Mouse (Mus musculus): ENCODE measurements around the gene Mrpl38. TPM values are rescaled to one million over a fixed set of nuclear protein-coding genes. Genes with fewer than 3 reads are reported as not detected.
"Not testable (repeated sequence)": the region's sequence is repeated elsewhere in the genome, so short reads cannot be mapped to it uniquely, and the experiment has no call there.

Mrpl38 gene
- polyA plus RNA-seq, 1 experiment from 2014 or later, result 98.0 TPM

DNA sequence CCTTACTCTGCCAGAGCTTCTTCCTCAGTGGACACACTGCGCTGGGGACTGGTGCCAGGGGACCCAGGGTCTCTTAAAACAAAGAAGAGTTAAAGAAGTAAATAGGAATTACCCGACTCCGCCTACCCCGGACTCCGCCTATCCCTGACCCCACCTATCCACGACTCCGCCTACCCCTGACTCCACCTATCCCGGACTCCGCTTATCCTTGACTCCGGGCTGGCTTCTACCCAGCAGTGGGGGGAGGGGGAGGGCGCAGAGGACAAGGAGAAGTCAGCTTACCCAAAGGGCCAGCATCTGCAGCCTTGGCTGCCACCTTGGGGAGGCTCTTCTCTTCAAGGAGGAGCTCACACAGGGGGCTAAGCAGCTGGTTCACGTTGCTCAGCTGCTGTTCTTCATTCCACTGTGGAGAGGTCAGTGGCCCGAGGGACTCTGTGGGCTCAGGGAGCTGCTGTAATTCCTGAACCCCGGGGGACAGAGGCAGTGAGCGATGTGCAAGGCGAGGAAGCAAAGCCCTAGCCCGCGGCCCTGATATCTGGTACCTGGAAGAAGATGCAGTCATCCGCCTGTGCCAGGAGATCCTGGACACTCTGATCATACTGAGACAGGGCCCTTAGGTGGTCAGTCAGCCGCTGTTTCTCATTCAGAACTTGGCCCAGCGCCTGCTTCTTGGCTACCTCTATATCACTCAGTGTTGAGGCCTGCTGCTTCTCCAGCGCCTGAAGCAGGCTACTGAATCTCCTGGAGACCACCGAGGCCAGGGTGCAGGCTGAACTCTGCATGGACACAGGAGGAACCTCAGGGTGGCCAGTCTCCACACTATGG is 11.3 kb downstream of the Mrpl38 start, which contains the start of gene Trim47:
TSS of gene Trim47 (minus strand) at position 55 of the 825 bp plus-strand sequence.
- ATAC-seq (replicated peaks; ENCODE audit: low FRiP score), result 0 out of 2 replicates have a peak, but pooled peaks have one; percentile 35

DNA sequence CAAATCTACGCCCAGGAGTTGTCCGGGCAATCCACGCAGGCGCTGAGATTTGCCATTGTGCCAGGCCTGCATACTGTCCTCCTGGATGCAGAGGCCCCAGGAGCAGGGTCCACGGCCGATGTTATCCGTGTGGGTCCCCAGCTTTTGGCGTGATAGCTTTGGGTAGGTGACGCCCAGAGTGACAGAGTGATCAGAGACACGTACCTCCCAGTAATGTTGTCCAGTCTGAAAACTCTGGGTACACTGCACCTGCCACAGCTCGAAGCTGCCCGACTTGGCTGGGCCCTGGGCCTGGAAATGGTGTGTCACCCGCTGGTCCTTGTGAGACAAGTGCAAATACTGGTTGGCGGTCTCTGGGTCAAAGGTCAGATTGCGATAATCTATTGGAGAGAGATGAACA is 12.4 kb downstream of the Mrpl38 start:
- Histone ChIP-seq H3K27me3 (ENCODE audit: control insufficient read depth, insufficient read depth, low read length) (no peaks in the 10 kb centered on the region), H3K9me3 (ENCODE audit: control insufficient read depth, low read length) (no peaks in the 10 kb centered on the region), H3K9ac (ENCODE audit: low read length) (no peak overlapping the region), H3K4me2 (ENCODE audit: low read depth, low read length, severe bottlenecking) (no peak overlapping the region), H3K27ac (ENCODE audit: low read depth, low read length) (no peak overlapping the region), H3K4me3 (ENCODE audit: low read depth, low read length) (no peak overlapping the region), H3K36me3 (ENCODE audit: control insufficient read depth, insufficient read depth, low read length) (no peaks in the 10 kb centered on the region), H3K4me1 (replicated peaks; ENCODE audit: control insufficient read depth, insufficient read depth, low read length) (peaks cover 3% of the 10 kb centered on the region; the same call in 1 of the 2 replicates)
- WGBS, result 96% methylated on average over 15 of the region's 15 CpGs
- no peak for DNase-seq (ENCODE audit: low spot score)
- ATAC-seq (replicated peaks; ENCODE audit: low FRiP score), result no peak

More for the DNA sequence above, 11.3 kb downstream of the Mrpl38 start, which contains the start of gene Trim47:
- DNase-seq (ENCODE audit: low spot score), result peak; percentile 79
- whole genome bisulfite sequencing, result 25% methylated on average over 23 of the region's 23 CpGs
- no peaks in the 10 kb centered on the region for H3K36me3 ChIP-seq (ENCODE audit: control insufficient read depth, insufficient read depth, low read length)
- no peaks in the 10 kb centered on the region for H3K27me3 ChIP-seq (ENCODE audit: control insufficient read depth, insufficient read depth, low read length)
- H3K27ac ChIP-seq (ENCODE audit: low read depth, low read length), result no peak within 1 kb of the TSS
- H3K9me3 ChIP-seq (ENCODE audit: control insufficient read depth, low read length), result no peaks in the 10 kb centered on the region
- H3K4me2 ChIP-seq (ENCODE audit: low read depth, low read length, severe bottlenecking), result peak within 1 kb of the TSS; percentile 19; the same call in 1 of the 2 replicates
- no peak within 1 kb of the TSS for H3K4me3 ChIP-seq (ENCODE audit: low read depth, low read length)
- H3K4me1 ChIP-seq (replicated peaks; ENCODE audit: control insufficient read depth, insufficient read depth, low read length), result peaks cover 3% of the 10 kb centered on the region; the same call in 1 of the 2 replicates
- H3K9ac ChIP-seq (ENCODE audit: low read length), result peak within 1 kb of the TSS; percentile 20; the same call in 1 of the 2 replicates

DNA sequence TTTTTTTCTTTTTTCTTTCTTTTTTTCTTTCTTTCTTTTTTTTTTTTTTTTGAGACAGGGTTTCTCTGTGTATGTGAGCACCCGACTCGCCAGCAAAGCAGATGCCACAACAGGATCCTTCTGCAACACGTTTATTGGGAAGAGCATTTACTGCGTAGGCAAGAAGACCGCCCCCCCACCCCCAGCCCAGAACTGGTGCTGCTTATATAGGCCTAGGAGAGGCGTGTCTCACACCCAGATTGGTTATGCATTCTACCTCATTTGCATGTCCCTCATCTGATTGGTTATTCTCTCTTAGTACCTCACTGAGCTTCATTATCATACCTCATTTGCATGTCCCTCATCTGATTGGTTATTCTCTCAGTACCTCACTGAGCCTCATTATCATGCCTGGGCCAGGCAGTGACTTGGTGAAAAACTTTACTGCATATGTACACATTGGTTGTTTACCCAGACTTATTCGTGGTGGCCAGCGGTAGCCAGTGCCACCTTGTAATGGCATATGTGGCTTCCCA is 16.9 kb downstream of the Mrpl38 start:
- not testable (repeated sequence) for H3K27me3 ChIP-seq (ENCODE audit: control insufficient read depth, insufficient read depth, low read length); DNase-seq (ENCODE audit: low spot score); H3K27ac ChIP-seq (ENCODE audit: low read depth, low read length); H3K4me2 ChIP-seq (ENCODE audit: low read depth, low read length, severe bottlenecking); H3K9me3 ChIP-seq (ENCODE audit: control insufficient read depth, low read length); H3K4me1 ChIP-seq (replicated peaks; ENCODE audit: control insufficient read depth, insufficient read depth, low read length); H3K36me3 ChIP-seq (ENCODE audit: control insufficient read depth, insufficient read depth, low read length); H3K9ac ChIP-seq (ENCODE audit: low read length); H3K4me3 ChIP-seq (ENCODE audit: low read depth, low read length); ATAC-seq (replicated peaks; ENCODE audit: low FRiP score)
- WGBS, result 90% methylated on average over 8 of the region's 8 CpGs

DNA sequence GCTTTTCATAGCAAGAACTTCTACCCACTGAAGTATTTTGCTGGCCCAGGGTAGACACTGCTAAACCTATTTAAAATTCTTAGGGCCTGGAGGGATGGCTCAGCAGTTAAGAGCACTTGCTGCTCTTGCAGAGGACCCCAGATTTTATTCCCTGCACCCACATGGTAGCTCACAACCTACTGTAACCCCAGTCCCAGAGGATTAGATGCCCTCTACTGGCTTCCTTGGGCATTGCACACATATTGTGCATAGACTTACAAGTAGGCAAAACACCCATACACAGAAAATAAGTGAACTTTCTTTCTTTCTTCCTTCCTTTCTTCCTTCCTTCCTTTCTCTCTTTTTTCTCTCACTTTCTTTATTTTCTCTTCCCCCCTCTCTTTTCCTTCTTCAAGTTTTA is 20.8 kb downstream of the Mrpl38 start:
- H3K27ac ChIP-seq (ENCODE audit: low read depth, low read length), result no peak overlapping the region
- ATAC-seq (replicated peaks; ENCODE audit: low FRiP score), result no peak
- no peaks in the 10 kb centered on the region for H3K36me3 ChIP-seq (ENCODE audit: control insufficient read depth, insufficient read depth, low read length)

DNA sequence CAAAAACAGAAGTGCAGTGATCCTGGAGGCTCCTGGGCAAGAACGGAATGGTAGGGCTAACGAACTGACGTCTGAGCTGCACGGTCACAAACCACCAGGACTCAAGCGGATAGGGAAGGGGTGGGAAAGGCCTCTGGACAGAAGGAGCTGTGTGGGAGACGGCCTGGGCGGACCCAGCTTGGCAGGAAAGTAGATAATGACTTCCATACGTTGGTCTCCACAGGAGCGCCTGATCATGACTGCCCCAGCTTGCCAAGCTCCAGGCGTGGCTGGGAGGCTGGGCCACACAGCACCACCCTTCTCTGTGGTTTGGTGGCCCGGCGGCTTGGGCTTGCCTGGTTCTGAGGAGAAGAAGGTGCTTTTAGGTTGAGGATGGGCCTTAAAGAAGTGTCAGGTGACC is 21.4 kb downstream of the Mrpl38 start:
- ATAC-seq (replicated peaks; ENCODE audit: low FRiP score) (no peak), DNase-seq (ENCODE audit: low spot score) (no peak)
- H3K27me3 ChIP-seq (ENCODE audit: control insufficient read depth, insufficient read depth, low read length), result no peaks in the 10 kb centered on the region
- H3K9me3 ChIP-seq (ENCODE audit: control insufficient read depth, low read length), result no peaks in the 10 kb centered on the region
- no peaks in the 10 kb centered on the region for H3K4me1 ChIP-seq (replicated peaks; ENCODE audit: control insufficient read depth, insufficient read depth, low read length)
- H3K4me2 ChIP-seq (ENCODE audit: low read depth, low read length, severe bottlenecking), result no peak overlapping the region
- no peak overlapping the region for H3K4me3 ChIP-seq (ENCODE audit: low read depth, low read length)
- no peak overlapping the region for H3K9ac ChIP-seq (ENCODE audit: low read length)
- WGBS, result 71% methylated on average over 12 of the region's 12 CpGs
- no peak overlapping the region for H3K27ac ChIP-seq (ENCODE audit: low read depth, low read length)
- no peaks in the 10 kb centered on the region for H3K36me3 ChIP-seq (ENCODE audit: control insufficient read depth, insufficient read depth, low read length)

More for the DNA sequence above, 20.8 kb downstream of the Mrpl38 start:
- no peaks in the 10 kb centered on the region for H3K4me1 ChIP-seq (replicated peaks; ENCODE audit: control insufficient read depth, insufficient read depth, low read length)
- no peaks in the 10 kb centered on the region for H3K9me3 ChIP-seq (ENCODE audit: control insufficient read depth, low read length)
- H3K9ac ChIP-seq (ENCODE audit: low read length), result no peak overlapping the region
- DNase-seq (ENCODE audit: low spot score), result no peak
- H3K4me2 ChIP-seq (ENCODE audit: low read depth, low read length, severe bottlenecking), result no peak overlapping the region
- H3K4me3 ChIP-seq (ENCODE audit: low read depth, low read length), result no peak overlapping the region
- H3K27me3 ChIP-seq (ENCODE audit: control insufficient read depth, insufficient read depth, low read length), result no peaks in the 10 kb centered on the region

DNA sequence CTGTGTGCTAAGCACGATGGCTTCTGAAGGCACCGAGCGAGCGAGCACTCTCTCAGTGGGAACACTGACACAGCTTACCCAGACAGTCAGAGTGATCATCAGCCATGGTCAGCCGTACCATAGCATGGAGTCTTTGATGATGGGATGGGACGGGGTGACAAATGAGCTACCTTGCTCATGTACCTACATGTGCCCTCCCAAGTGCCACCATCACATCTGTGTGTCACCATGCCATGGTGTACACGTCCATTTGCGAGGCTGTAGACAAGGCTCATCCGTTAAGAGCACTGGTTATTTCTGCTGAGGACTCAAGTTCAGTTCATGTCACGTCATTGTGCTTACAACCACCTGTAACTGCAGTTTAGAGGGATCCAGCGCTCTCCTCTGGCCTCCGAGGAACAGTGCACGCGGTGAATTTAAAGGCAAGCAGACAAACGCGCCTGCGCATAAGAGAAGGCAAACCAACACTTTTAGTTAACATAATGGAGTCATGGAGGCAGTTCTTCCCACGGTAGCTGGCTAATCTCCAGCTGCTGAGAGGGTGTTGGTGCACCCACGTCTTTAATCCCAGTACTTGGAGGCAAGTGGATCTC is 27.0 kb downstream of the Mrpl38 start:
- 83% methylated on average over 19 of the region's 19 CpGs for WGBS
- Histone ChIP-seq H3K27me3 (ENCODE audit: control insufficient read depth, insufficient read depth, low read length) (peaks cover 51% of the 10 kb centered on the region), H3K9me3 (ENCODE audit: control insufficient read depth, low read length) (no peaks in the 10 kb centered on the region), H3K4me2 (ENCODE audit: low read depth, low read length, severe bottlenecking) (no peak overlapping the region), H3K36me3 (ENCODE audit: control insufficient read depth, insufficient read depth, low read length) (no peaks in the 10 kb centered on the region), H3K4me3 (ENCODE audit: low read depth, low read length) (no peak overlapping the region), H3K9ac (ENCODE audit: low read length) (no peak overlapping the region), H3K4me1 (replicated peaks; ENCODE audit: control insufficient read depth, insufficient read depth, low read length) (peaks cover 13% of the 10 kb centered on the region), H3K27ac (ENCODE audit: low read depth, low read length) (no peak overlapping the region)
- ATAC-seq (replicated peaks; ENCODE audit: low FRiP score) (no peak), DNase-seq (ENCODE audit: low spot score) (no peak)

DNA sequence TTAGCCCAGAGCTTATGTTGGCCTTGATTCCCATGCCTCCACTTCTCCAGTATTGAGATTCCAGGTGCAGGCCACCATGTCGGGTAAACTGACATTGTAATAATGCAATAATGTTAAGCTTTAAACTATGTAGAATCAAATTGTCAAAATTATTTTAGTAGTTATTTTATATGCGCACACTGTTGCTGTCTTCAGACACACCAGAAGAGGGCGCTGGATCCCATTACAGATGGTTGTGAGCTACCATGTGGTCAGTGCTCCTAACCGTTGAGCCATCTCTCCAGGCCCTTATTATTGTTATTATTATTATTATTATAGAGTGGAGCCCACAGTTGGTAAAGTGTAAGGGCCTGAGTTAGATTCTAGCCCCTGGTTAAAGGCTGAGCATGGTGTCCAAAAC is 27.6 kb downstream of the Mrpl38 start:
- no peak overlapping the region for H3K4me3 ChIP-seq (ENCODE audit: low read depth, low read length)
- no peak overlapping the region for H3K27ac ChIP-seq (ENCODE audit: low read depth, low read length)
- H3K9ac ChIP-seq (ENCODE audit: low read length), result no peak overlapping the region
- peaks cover 19% of the 10 kb centered on the region for H3K4me1 ChIP-seq (replicated peaks; ENCODE audit: control insufficient read depth, insufficient read depth, low read length)
- ATAC-seq (replicated peaks; ENCODE audit: low FRiP score) (no peak), DNase-seq (ENCODE audit: low spot score) (no peak)
- 86% methylated on average over 4 of the region's 4 CpGs for WGBS
- H3K4me2 ChIP-seq (ENCODE audit: low read depth, low read length, severe bottlenecking), result no peak overlapping the region
- no peaks in the 10 kb centered on the region for H3K9me3 ChIP-seq (ENCODE audit: control insufficient read depth, low read length)
- peaks cover 57% of the 10 kb centered on the region for H3K27me3 ChIP-seq (ENCODE audit: control insufficient read depth, insufficient read depth, low read length)
- no peaks in the 10 kb centered on the region for H3K36me3 ChIP-seq (ENCODE audit: control insufficient read depth, insufficient read depth, low read length)

DNA sequence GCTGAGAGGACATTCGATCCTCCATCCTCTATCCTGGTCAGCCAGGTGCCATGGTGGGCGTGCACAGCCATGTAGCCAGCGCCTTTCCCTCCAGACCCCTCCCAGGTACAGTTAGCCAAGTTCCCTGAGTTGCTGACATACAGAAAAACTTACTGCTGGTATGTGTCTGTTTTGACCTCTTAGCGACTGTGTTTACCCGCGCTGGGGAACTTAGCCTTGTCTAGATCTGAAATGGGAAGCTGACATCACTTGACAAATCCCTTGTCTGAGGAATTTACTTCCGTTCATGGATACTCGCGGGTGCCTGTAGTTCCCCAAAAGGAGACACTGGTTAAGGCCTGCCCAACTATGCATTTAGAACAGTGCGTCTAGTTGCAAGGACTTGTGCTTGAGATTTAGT is 28.1 kb downstream of the Mrpl38 start:
- 35% methylated on average over 10 of the region's 10 CpGs for WGBS
- Histone ChIP-seq H3K9ac (ENCODE audit: low read length) (no peak overlapping the region), H3K36me3 (ENCODE audit: control insufficient read depth, insufficient read depth, low read length) (no peaks in the 10 kb centered on the region), H3K27me3 (ENCODE audit: control insufficient read depth, insufficient read depth, low read length) (peaks cover 58% of the 10 kb centered on the region), H3K27ac (ENCODE audit: low read depth, low read length) (no peak overlapping the region), H3K4me2 (ENCODE audit: low read depth, low read length, severe bottlenecking) (no peak overlapping the region), H3K4me1 (replicated peaks; ENCODE audit: control insufficient read depth, insufficient read depth, low read length) (peaks cover 21% of the 10 kb centered on the region), H3K4me3 (ENCODE audit: low read depth, low read length) (no peak overlapping the region), H3K9me3 (ENCODE audit: control insufficient read depth, low read length) (no peaks in the 10 kb centered on the region)
- ATAC-seq (replicated peaks; ENCODE audit: low FRiP score) (no peak), DNase-seq (ENCODE audit: low spot score) (no peak)

All from forebrain, embryonic 11.5 days (tissue).